Mouse (Mus musculus): ENCODE measurements around the gene 1700008O03Rik. TPM values are rescaled to one million over a fixed set of nuclear protein-coding genes. Genes with fewer than 3 reads are reported as not detected.

1700008O03Rik gene
- polyA plus RNA-seq, 1 experiment = not detected

DNA sequence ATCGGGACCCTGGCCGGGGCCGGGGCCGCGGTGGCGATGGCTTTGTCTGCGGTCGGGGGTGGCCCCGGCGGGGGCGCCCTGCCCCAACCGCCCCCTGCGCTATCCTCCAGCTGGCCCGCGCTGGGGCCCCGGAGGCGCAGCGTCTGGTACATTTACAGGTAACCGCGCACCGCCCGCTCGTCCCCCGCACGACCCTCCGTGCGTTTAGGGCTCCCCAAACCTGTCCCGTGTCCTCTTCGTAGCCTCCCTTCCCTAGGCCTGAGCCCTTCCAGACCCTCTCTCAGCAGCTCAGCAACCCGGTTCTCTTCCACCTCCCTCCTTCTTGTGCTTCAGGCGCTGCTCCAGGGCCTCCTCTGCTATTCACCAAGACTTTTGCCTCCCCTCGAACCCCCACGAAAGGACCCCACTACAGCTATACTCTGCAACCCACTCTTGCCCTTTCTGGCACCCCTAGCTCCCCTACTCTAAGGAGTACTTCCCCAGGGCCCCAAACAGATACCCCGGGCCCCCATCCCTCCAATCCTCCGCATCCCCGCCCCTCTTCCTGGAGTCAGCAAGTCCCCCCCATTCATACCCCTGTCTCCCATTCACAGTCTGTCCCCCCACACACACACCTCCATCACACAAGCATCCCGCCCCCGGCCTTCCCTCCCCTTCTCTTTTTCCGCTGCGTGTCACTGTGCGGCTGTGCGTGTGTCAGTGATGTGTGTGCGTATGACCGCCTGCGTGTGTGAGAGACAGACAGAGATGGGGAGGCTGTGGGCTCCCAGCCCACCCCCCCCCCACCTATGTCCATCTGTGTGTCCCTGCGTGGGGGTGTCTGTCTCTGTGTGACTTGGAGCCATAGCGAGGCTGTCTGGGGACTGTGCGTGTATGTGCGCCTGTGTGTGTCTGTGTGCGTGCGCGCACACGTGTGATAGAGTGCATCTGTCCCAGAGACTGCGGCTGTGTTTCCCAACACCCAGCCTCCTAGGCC is 49.3 kb downstream of the 1700008O03Rik start:
- Histone ChIP-seq H3K9me3 (no peaks in the 10 kb centered on the region), H3K36me3 (replicated peaks; ENCODE audit: low read length) (no peaks in the 10 kb centered on the region), H3K4me1 (no peaks in the 10 kb centered on the region), H3K4me3 (replicated peaks) (no peak overlapping the region), H3K27me3 (replicated peaks) (peaks cover 90% of the 10 kb centered on the region)
- TF ChIP-seq FLI1 (IDR thresholded peaks at IDR 0.05; ENCODE audit: low read length) = no peak
- TF ChIP-seq GATA1 (IDR thresholded peaks at IDR 0.05; ENCODE audit: borderline replicate concordance, low read length) = no peak

DNA sequence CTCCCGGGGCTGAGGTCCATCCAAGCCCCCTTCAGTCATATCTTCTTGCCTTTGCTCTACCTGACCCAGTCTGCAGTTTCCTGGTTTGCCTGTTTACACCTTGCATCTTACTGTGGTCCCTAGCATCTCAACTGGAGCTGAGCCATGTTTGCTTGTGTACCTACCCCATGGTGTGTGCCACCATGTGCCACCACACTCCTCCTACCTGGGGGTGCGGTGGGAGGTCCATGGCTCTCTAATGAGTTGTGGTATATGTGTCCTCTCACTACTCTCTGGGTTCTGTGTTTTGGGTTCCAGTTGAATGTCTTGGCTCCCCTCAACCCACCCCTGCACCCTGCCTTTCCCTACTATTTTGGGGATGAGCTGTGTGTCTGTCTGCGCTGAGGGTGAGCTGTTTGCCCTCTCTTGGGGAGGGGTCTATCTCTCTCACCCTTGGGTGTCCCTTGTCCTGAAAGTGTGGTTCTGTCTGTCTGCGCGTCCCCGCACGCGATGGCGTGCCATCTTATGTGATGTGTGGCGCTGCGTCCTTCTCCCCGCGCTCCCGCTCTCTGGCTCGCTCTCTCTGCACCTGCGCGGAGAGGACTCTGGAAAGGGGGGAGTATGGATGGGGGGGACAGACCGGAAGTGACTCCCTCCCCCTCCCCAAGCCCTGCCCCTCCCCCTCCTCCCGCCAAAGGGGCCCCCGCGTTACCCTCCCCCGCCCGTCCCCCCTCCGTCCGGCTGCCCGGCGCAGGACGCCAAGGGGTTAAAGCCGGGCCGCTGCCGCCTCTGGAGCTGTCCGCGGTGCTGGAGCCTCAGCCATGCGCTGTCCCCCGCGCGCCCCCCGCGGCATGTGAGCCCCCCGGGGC is 50.4 kb downstream of the 1700008O03Rik start:
- no peak for TF ChIP-seq FLI1 (IDR thresholded peaks at IDR 0.05; ENCODE audit: low read length)
- no peak for TF ChIP-seq GATA1 (IDR thresholded peaks at IDR 0.05; ENCODE audit: borderline replicate concordance, low read length)
- H3K9me3 ChIP-seq = no peaks in the 10 kb centered on the region
- H3K4me3 ChIP-seq (replicated peaks) = no peak overlapping the region
- no peaks in the 10 kb centered on the region for H3K4me1 ChIP-seq
- H3K27me3 ChIP-seq (replicated peaks) = peaks cover 83% of the 10 kb centered on the region
- H3K36me3 ChIP-seq (replicated peaks; ENCODE audit: low read length) = no peaks in the 10 kb centered on the region

DNA sequence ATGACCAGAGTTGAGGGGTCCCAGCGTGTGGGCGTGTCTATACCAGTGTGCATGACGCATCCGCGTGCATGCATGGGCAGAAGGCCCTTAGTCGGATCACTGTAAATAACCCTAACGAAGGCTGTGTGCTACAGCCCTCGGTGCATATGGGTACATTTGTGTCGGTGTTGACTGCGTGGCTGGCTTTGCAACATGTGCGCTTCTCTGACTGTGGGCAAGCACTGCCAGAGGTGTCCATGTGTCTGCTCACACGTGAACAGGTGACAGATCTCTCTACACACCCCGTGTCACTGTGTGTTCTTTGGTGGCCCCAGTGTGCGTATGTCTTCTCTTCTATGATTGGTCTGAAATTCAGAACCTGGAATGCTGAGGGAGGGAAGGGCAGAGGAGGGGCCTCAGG is 51.5 kb downstream of the 1700008O03Rik start:
- Histone ChIP-seq H3K9me3 (no peaks in the 10 kb centered on the region), H3K27me3 (replicated peaks) (peaks cover 81% of the 10 kb centered on the region), H3K4me1 (no peaks in the 10 kb centered on the region), H3K4me3 (replicated peaks) (no peak overlapping the region), H3K36me3 (replicated peaks; ENCODE audit: low read length) (no peaks in the 10 kb centered on the region)
- TF ChIP-seq GATA1 (IDR thresholded peaks at IDR 0.05; ENCODE audit: borderline replicate concordance, low read length) = no peak
- no peak for TF ChIP-seq FLI1 (IDR thresholded peaks at IDR 0.05; ENCODE audit: low read length)

DNA sequence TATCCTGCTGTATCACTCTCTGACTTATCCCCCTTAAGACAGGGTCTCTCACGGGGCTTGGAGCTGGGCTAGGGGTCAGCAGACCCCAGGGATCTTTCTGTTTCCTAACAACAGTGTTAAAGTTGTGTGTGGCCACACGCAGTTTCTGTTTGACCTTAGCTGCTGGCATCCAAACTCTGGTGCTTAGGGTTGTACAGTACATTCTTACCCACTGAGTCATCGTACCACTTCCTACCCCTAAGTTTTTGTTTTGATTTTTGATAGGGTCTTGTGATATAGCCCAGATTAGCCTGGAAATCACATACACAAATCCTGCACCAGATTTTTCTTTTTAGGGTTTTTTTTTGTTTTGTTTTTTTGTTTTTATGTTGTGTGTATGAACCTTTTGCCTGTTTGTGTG is 53.3 kb downstream of the 1700008O03Rik start:
- Histone ChIP-seq H3K27me3 (replicated peaks) (peaks cover 75% of the 10 kb centered on the region), H3K9me3 (no peaks in the 10 kb centered on the region), H3K36me3 (replicated peaks; ENCODE audit: low read length) (no peaks in the 10 kb centered on the region), H3K4me1 (no peaks in the 10 kb centered on the region), H3K4me3 (replicated peaks) (no peak overlapping the region)
- TF ChIP-seq FLI1 (IDR thresholded peaks at IDR 0.05; ENCODE audit: low read length) (no peak), GATA1 (IDR thresholded peaks at IDR 0.05; ENCODE audit: borderline replicate concordance, low read length) (no peak)

DNA sequence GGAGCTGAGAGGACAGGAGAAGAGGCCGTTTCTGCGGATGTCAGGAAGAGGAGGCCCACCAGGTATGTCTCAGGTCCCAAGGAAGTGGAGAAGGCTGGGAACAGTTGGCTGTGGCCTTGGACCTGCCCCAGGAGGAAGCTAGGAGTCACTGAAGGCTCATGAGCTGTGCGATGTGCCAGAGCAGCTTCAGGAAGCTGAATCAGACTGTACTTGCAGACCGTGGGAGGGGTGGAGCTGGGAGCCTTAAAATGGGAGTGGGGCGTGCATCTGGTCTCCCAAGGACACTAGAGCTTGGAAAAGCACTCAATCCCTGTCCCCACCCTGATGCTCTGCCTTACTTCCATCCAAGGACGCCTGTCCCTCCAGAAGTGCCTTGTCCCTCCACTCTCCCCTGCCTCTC is 59.0 kb downstream of the 1700008O03Rik start:
- Histone ChIP-seq H3K27me3 (replicated peaks) (peaks cover 79% of the 10 kb centered on the region), H3K9me3 (no peaks in the 10 kb centered on the region), H3K36me3 (replicated peaks; ENCODE audit: low read length) (no peaks in the 10 kb centered on the region), H3K4me3 (replicated peaks) (no peak overlapping the region), H3K4me1 (no peaks in the 10 kb centered on the region)
- TF ChIP-seq FLI1 (IDR thresholded peaks at IDR 0.05; ENCODE audit: low read length) (no peak), GATA1 (IDR thresholded peaks at IDR 0.05; ENCODE audit: borderline replicate concordance, low read length) (no peak)

DNA sequence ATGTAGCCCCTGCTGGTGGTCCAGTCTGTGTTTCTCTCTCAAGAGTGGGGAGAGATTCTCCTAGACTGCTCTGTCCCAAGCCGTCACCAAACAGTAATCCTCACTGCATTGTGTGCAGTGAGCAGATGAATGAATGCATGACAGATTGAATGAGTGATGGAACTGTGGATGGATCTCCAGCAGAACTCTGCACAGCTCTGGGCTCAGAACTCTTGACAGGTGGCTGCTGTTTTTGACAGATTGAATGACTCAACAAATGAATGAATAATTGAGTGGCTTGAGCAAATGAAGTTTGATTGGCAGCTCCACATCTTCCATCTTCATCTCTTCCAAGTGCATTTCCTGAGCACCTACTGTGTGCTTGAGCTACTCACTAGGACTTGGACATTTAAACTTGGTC is 63.3 kb downstream of the 1700008O03Rik start:
- Histone ChIP-seq H3K9me3 (no peaks in the 10 kb centered on the region), H3K4me1 (no peaks in the 10 kb centered on the region), H3K27me3 (replicated peaks) (peaks cover 80% of the 10 kb centered on the region), H3K4me3 (replicated peaks) (no peak overlapping the region), H3K36me3 (replicated peaks; ENCODE audit: low read length) (no peaks in the 10 kb centered on the region)
- TF ChIP-seq GATA1 (IDR thresholded peaks at IDR 0.05; ENCODE audit: borderline replicate concordance, low read length) (no peak), FLI1 (IDR thresholded peaks at IDR 0.05; ENCODE audit: low read length) (no peak)

DNA sequence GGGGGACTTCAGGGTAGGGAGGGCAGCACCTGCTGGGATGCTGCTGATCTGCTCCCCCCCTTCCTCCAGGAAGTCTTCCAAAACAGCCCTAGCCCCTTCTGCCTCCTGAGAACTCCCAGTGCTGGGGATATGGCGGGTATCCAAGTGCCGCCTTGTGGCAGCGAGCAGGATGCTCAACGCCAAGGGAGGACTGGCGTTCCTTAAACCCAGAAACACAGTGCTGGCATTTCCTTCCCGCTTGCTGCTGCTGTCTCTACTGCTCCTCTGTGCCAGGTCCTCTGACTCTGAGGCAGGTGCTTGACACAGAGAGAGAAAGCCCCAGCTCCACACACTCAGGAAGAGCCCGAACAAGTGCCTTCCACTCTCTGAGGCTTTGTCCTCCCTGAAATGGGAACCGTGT is 64.7 kb downstream of the 1700008O03Rik start:
- TF ChIP-seq FLI1 (IDR thresholded peaks at IDR 0.05; ENCODE audit: low read length) = no peak
- TF ChIP-seq GATA1 (IDR thresholded peaks at IDR 0.05; ENCODE audit: borderline replicate concordance, low read length) = no peak
- Histone ChIP-seq H3K36me3 (replicated peaks; ENCODE audit: low read length) (no peaks in the 10 kb centered on the region), H3K4me1 (no peaks in the 10 kb centered on the region), H3K27me3 (replicated peaks) (peaks cover 79% of the 10 kb centered on the region), H3K4me3 (replicated peaks) (no peak overlapping the region), H3K9me3 (no peaks in the 10 kb centered on the region)

DNA sequence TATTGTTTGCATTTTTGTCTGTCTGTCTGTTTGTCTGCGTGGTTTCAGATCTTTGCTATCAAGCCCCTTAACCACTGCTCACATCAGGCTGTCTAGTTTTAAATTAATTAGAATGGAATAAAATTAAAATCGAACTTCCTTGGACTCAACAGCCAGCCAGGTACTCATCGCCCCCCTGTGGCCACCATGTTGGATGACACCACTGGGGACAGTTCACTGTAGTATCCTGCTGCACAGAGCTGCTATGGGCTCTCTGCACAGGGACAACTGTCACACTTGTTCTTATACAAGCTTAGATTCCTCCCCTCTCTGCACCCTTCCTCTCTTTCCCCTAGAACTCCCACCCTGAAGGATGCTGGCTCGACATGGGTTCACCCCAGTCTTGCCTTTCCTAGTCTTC is 67.7 kb downstream of the 1700008O03Rik start:
- Histone ChIP-seq H3K36me3 (replicated peaks; ENCODE audit: low read length) (no peaks in the 10 kb centered on the region), H3K4me3 (replicated peaks) (no peak overlapping the region), H3K9me3 (no peaks in the 10 kb centered on the region), H3K27me3 (replicated peaks) (peaks cover 74% of the 10 kb centered on the region), H3K4me1 (no peaks in the 10 kb centered on the region)
- TF ChIP-seq FLI1 (IDR thresholded peaks at IDR 0.05; ENCODE audit: low read length) (no peak), GATA1 (IDR thresholded peaks at IDR 0.05; ENCODE audit: borderline replicate concordance, low read length) (no peak)

DNA sequence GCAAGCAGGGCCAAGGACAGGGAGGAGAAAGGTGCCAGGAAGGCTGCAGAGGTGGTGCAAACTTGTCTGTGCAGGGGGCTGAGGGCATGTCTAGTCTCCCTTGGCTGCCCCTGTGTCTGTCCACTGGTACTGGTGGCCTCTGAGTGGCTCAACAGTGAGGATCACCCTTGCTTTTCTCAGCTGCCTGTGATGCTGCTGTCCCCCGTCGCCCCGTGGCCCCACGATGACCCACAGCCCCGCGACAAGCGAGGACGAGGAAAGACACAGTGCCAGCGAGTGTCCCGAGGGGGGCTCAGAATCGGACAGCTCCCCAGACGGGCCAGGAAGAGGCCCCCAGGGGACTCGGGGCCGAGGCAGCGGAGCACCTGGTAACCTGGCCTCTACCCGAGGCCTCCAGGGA is 73.1 kb downstream of the 1700008O03Rik start:
- H3K27me3 ChIP-seq (replicated peaks) = peaks cover 91% of the 10 kb centered on the region

More for the DNA sequence above, 73.1 kb downstream of the 1700008O03Rik start:
- Histone ChIP-seq H3K36me3 (replicated peaks; ENCODE audit: low read length) (no peaks in the 10 kb centered on the region), H3K9me3 (no peaks in the 10 kb centered on the region), H3K4me1 (peaks cover 19% of the 10 kb centered on the region), H3K4me3 (replicated peaks) (no peak overlapping the region)
- TF ChIP-seq FLI1 (IDR thresholded peaks at IDR 0.05; ENCODE audit: low read length) = no peak
- TF ChIP-seq GATA1 (IDR thresholded peaks at IDR 0.05; ENCODE audit: borderline replicate concordance, low read length) = no peak

Data from megakaryocyte, embryonic 14.5 days (primary cell).